ENCODE assay signal across 9 mouse cellular contexts in genomic region chr1:178496841-178497240, GRCm38 (mm10). TPM values are rescaled to one million over a fixed set of nuclear protein-coding genes. Genes with fewer than 3 reads are reported as not detected.
DNase-seq lines count a peak whose midpoint lies in the region; ATAC-seq lines count a peak whose summit lies in the region.
"Had no signal": no experiment of that assay in that cellular context is flagged by ENCODE, and none has a peak within 500 bp of the region (broad histone marks: within the 10 kb centered on the region; RNA-seq: fewer than 3 reads in every experiment).

No protein-coding gene starts in this region.

- WGBS in liver, embryonic 11.5 days: 44% methylated on average over 1 of the region's 1 CpGs
- 63% methylated on average over 1 of the region's 1 CpGs for WGBS in hindbrain, embryonic 13.5 days

- H3K27ac ChIP-seq in liver, embryonic 11.5 days (ENCODE audit: low read depth, low read length): no peak overlapping the region
- no peak overlapping the region for H3K27ac ChIP-seq in hindbrain, embryonic 13.5 days
- H3K27ac ChIP-seq: hindbrain, embryonic 15.5 days had no signal

- H3K4me3 ChIP-seq in liver, embryonic 11.5 days (ENCODE audit: low read depth, low read length): no peak overlapping the region
- no peak overlapping the region for H3K4me3 ChIP-seq in hindbrain, embryonic 13.5 days
- H3K4me3 ChIP-seq: hindbrain, embryonic 15.5 days had no signal

- H3K9ac ChIP-seq in liver, embryonic 11.5 days (ENCODE audit: low read depth, low read length): no peak overlapping the region
- H3K9ac ChIP-seq in hindbrain, embryonic 13.5 days: no peak overlapping the region
- H3K9ac ChIP-seq: hindbrain, embryonic 15.5 days had no signal

- peak; percentile 28 to 37 for DNase-seq in cerebellum, adult 18-20 months
- DNase-seq in liver: peak; percentile 38
- DNase-seq in liver, embryonic 11.5 days (ENCODE audit: low spot score): no peak
- peak; percentile 10 for DNase-seq in cerebellum, adult 9-10 months
- peak; percentile 12 to 18 for DNase-seq in lung, adult 18-20 months
- peak; percentile 5 to 55 for DNase-seq in thymus, postnatal 10 days (ENCODE audit: low spot score in 2 of 2)

- no peak overlapping the region for H3K4me2 ChIP-seq in liver, embryonic 11.5 days
- H3K4me2 ChIP-seq in hindbrain, embryonic 13.5 days: no peak overlapping the region
- H3K4me2 ChIP-seq: hindbrain, embryonic 15.5 days had no signal

- H3K9me3 ChIP-seq in liver, embryonic 11.5 days (ENCODE audit: control insufficient read depth, low read length): no peaks in the 10 kb centered on the region
- no peaks in the 10 kb centered on the region for H3K9me3 ChIP-seq in hindbrain, embryonic 13.5 days
- H3K9me3 ChIP-seq: hindbrain, embryonic 15.5 days had no signal

- no peaks in the 10 kb centered on the region for H3K4me1 ChIP-seq in liver, embryonic 11.5 days (replicated peaks; ENCODE audit: control insufficient read depth, insufficient read depth, low read length)
- H3K4me1 ChIP-seq in hindbrain, embryonic 13.5 days (replicated peaks): no peaks in the 10 kb centered on the region
- H3K4me1 ChIP-seq: hindbrain, embryonic 15.5 days had no signal

- H3K36me3 ChIP-seq in liver, embryonic 11.5 days (ENCODE audit: control insufficient read depth, insufficient read depth, low read length): no peaks in the 10 kb centered on the region
- no peaks in the 10 kb centered on the region for H3K36me3 ChIP-seq in hindbrain, embryonic 13.5 days
- H3K36me3 ChIP-seq: hindbrain, embryonic 15.5 days had no signal

- no peak for ATAC-seq in cerebellum, adult (ENCODE audit: insufficient number of reproducible peaks, low FRiP score, low TSS enrichment)
- no peak for ATAC-seq in liver, embryonic 11.5 days (replicated peaks; ENCODE audit: low FRiP score)
- no peak for ATAC-seq in hindbrain, embryonic 13.5 days (ENCODE audit: low FRiP score)

- no peaks in the 10 kb centered on the region for H3K27me3 ChIP-seq in liver, embryonic 11.5 days (replicated peaks; ENCODE audit: control insufficient read depth, insufficient read depth, low read length)
- no peaks in the 10 kb centered on the region for H3K27me3 ChIP-seq in hindbrain, embryonic 13.5 days
- H3K27me3 ChIP-seq: hindbrain, embryonic 15.5 days had no signal

RNA-seq across cellular contexts. Expression of gene Kif26b, which starts 32.1 kb away (rescaled TPM):
- polyA plus RNA-seq in liver, embryonic 11.5 days (2014; fragmentation: Nextera tagmentation; extraction: Ambion mirVana): 2.7 TPM in 2 replicates
- polyA plus RNA-seq in hindbrain, embryonic 13.5 days (2015; fragmentation: Nextera tagmentation; extraction: Ambion mirVana): 8.7 and 9.3 TPM in 2 replicates
